Mouse (Mus musculus) neural tube, embryonic 14.5 days (tissue): ENCODE results near the gene Zfp597. TPM values are rescaled to one million over a fixed set of nuclear protein-coding genes. Genes with fewer than 3 reads are reported as not detected.

Source experiments
- ATAC-seq: fragments of 200-750 bp; cut with Nextera tagmentation; 2 replicates; pipeline ENCODE4 v1.8.0; 2017; ENCODE audit warnings: low read depth, mild to moderate bottlenecking, moderate TSS enrichment, moderate library complexity
- H3K27ac ChIP-seq: fragments of 300-500 bp; sonication (generic); 2 replicates; pipeline ENCODE4 v1.5.1; 2014; ENCODE audit warnings: low read depth, mild to moderate bottlenecking, control low read depth, low read length, moderate library complexity, mixed read lengths
- H3K27me3 ChIP-seq: fragments of 300-500 bp; sonication (generic); 2 replicates; pipeline ENCODE4 v1.6.1; 2014; ENCODE audit warnings: low read length; ENCODE audit not compliant: control insufficient read depth, insufficient read depth
- H3K36me3 ChIP-seq: fragments of 300-500 bp; sonication (generic); 2 replicates; pipeline ENCODE4 v1.6.1; 2014; ENCODE audit warnings: low read length, mixed read lengths; ENCODE audit not compliant: control insufficient read depth, insufficient read depth
- H3K4me1 ChIP-seq: fragments of 300-500 bp; sonication (generic); 2 replicates; pipeline ENCODE4 v1.6.1; 2014; ENCODE audit warnings: low read length; ENCODE audit not compliant: control insufficient read depth, insufficient read depth
- H3K4me2 ChIP-seq: fragments of 300-500 bp; sonication (generic); 2 replicates; pipeline ENCODE4 v1.6.1; 2014; ENCODE audit warnings: mild to moderate bottlenecking, low read depth, low read length, control low read depth
- H3K4me3 ChIP-seq: fragments of 300-500 bp; sonication (generic); 2 replicates; pipeline ENCODE4 v1.5.1; 2014; ENCODE audit warnings: low read depth, low read length, control low read depth, mixed read lengths
- H3K9ac ChIP-seq: fragments of 300-500 bp; sonication (generic); replicated peaks from 2 replicates; pipeline ENCODE4 v1.6.1; 2014; ENCODE audit warnings: low read depth, mild to moderate bottlenecking, control low read depth, low read length, mixed read lengths
- H3K9me3 ChIP-seq: fragments of 300-500 bp; sonication (generic); 2 replicates; pipeline ENCODE4 v1.6.1; 2016; ENCODE audit warnings: low read length; ENCODE audit not compliant: control insufficient read depth
- WGBS: fragments of 180-500 bp; shearing (Covaris S2); extraction: QIAGEN DNeasy Blood & Tissue Kit; methylation state at CpG from one replicate; pipeline ENCODE4 v1.1.7; 2014; 5-methylcytosine and 5-hydroxymethylcytosine counted together
- polyA plus RNA-seq: library from polyadenylated mRNA; unstranded; fragments of >200 nt; fragmentation: Nextera tagmentation; extraction: Ambion mirVana; gene quantifications from 2 replicates; pipeline ENCODE4 v1.2.1, GENCODE M21; 2014

The Zfp597 gene
- polyA plus RNA-seq = 21.6 and 21.8 TPM in 2 replicates

GRCm38 (mm10) chr16:3884201-3885064 is at the start of gene Zfp597, which contains the start of gene Gm20695:
TSS of gene Zfp597 (minus strand) at chr16:3884561.
TSS of gene Gm20695 (plus strand) at chr16:3884648.
- 0 out of 2 replicates have a peak, but pooled peaks cover 3% of the 10 kb centered on the region for H3K36me3 ChIP-seq
- H3K4me1 ChIP-seq = peaks cover 15% of the 10 kb centered on the region
- H3K27me3 ChIP-seq = no peaks in the 10 kb centered on the region
- H3K9me3 ChIP-seq = no peaks in the 10 kb centered on the region
- peak within 1 kb of the TSS; percentile 88 for H3K9ac ChIP-seq
- H3K4me2 ChIP-seq = peak within 1 kb of the TSS; percentile 58
- peak within 1 kb of the TSS; percentile 89 for H3K4me3 ChIP-seq
- peak within 1 kb of the TSS; percentile 92 for H3K27ac ChIP-seq
- ATAC-seq = peak; percentile 99
- under 1% methylated on average over 73 of the region's 88 CpGs for WGBS

GRCm38 (mm10) chr16:3934091-3934490 is 49.7 kb upstream of the Zfp597 start:
- no peak overlapping the region for H3K4me2 ChIP-seq
- no peak overlapping the region for H3K9ac ChIP-seq
- H3K4me1 ChIP-seq = no peaks in the 10 kb centered on the region
- H3K9me3 ChIP-seq = no peaks in the 10 kb centered on the region
- 100% methylated on average over 1 of the region's 1 CpGs for WGBS
- no peak for ATAC-seq
- H3K27ac ChIP-seq = no peak overlapping the region
- peaks cover 47% of the 10 kb centered on the region for H3K36me3 ChIP-seq
- H3K27me3 ChIP-seq = no peaks in the 10 kb centered on the region
- no peak overlapping the region for H3K4me3 ChIP-seq

- no peaks in the 10 kb centered on the region for H3K4me1 ChIP-seq
- WGBS = 93% methylated on average over 6 of the region's 6 CpGs
Observed at GRCm38 (mm10) chr16:3933536-3933935, 49.2 kb upstream of the Zfp597 start.

GRCm38 (mm10) chr16:3929151-3929550 is 44.8 kb upstream of the Zfp597 start:
- WGBS = 76% methylated on average over 7 of the region's 7 CpGs
- ATAC-seq = no peak
- Histone ChIP-seq H3K36me3 (peaks cover 47% of the 10 kb centered on the region), H3K9ac (no peak overlapping the region), H3K4me1 (no peaks in the 10 kb centered on the region), H3K4me3 (no peak overlapping the region), H3K27me3 (no peaks in the 10 kb centered on the region), H3K9me3 (no peaks in the 10 kb centered on the region), H3K27ac (no peak overlapping the region), H3K4me2 (no peak overlapping the region)

More at GRCm38 (mm10) chr16:3933536-3933935, 49.2 kb upstream of the Zfp597 start:
- Histone ChIP-seq H3K9ac (no peak overlapping the region), H3K27ac (no peak overlapping the region), H3K4me3 (no peak overlapping the region), H3K9me3 (no peaks in the 10 kb centered on the region), H3K4me2 (no peak overlapping the region), H3K27me3 (no peaks in the 10 kb centered on the region), H3K36me3 (peaks cover 50% of the 10 kb centered on the region)
- no peak for ATAC-seq

GRCm38 (mm10) chr16:3928582-3928981 is 44.2 kb upstream of the Zfp597 start:
- Histone ChIP-seq H3K27ac (no peak overlapping the region), H3K36me3 (peaks cover 48% of the 10 kb centered on the region), H3K9me3 (no peaks in the 10 kb centered on the region), H3K4me1 (no peaks in the 10 kb centered on the region), H3K4me3 (no peak overlapping the region), H3K27me3 (no peaks in the 10 kb centered on the region), H3K9ac (no peak overlapping the region), H3K4me2 (no peak overlapping the region)
- ATAC-seq = no peak
- WGBS = 76% methylated on average over 1 of the region's 1 CpGs

- Histone ChIP-seq H3K9ac (no peak overlapping the region), H3K27ac (no peak overlapping the region), H3K27me3 (no peaks in the 10 kb centered on the region), H3K4me2 (no peak overlapping the region), H3K4me3 (no peak overlapping the region), H3K4me1 (no peaks in the 10 kb centered on the region), H3K36me3 (peaks cover 55% of the 10 kb centered on the region), H3K9me3 (no peaks in the 10 kb centered on the region)
- ATAC-seq = no peak
- 84% methylated on average over 4 of the region's 4 CpGs for WGBS
Observed at GRCm38 (mm10) chr16:3923966-3924365, 39.6 kb upstream of the Zfp597 start.

- Histone ChIP-seq H3K4me1 (no peaks in the 10 kb centered on the region), H3K36me3 (peaks cover 56% of the 10 kb centered on the region), H3K9ac (no peak overlapping the region), H3K4me3 (no peak overlapping the region), H3K4me2 (no peak overlapping the region), H3K9me3 (no peaks in the 10 kb centered on the region), H3K27me3 (no peaks in the 10 kb centered on the region), H3K27ac (no peak overlapping the region)
- whole genome bisulfite sequencing = 91% methylated on average over 3 of the region's 3 CpGs
- no peak for ATAC-seq
Observed at GRCm38 (mm10) chr16:3923515-3923914, 39.2 kb upstream of the Zfp597 start.

- Histone ChIP-seq H3K36me3 (peaks cover 54% of the 10 kb centered on the region), H3K4me2 (no peak overlapping the region), H3K9ac (no peak overlapping the region), H3K4me1 (no peaks in the 10 kb centered on the region), H3K27ac (no peak overlapping the region), H3K9me3 (no peaks in the 10 kb centered on the region), H3K27me3 (no peaks in the 10 kb centered on the region), H3K4me3 (no peak overlapping the region)
- WGBS = 84% methylated on average over 2 of the region's 2 CpGs
- ATAC-seq = no peak
Observed at GRCm38 (mm10) chr16:3920756-3921155, 36.4 kb upstream of the Zfp597 start.

GRCm38 (mm10) chr16:3909118-3909517 is 24.8 kb upstream of the Zfp597 start:
- Histone ChIP-seq H3K9me3 (no peaks in the 10 kb centered on the region), H3K36me3 (peaks cover 20% of the 10 kb centered on the region; the same call in 1 of the 2 replicates), H3K9ac (peak overlapping the region; percentile 70), H3K27me3 (no peaks in the 10 kb centered on the region), H3K4me3 (peak overlapping the region; percentile 57), H3K4me1 (peaks cover 6% of the 10 kb centered on the region; the same call in 1 of the 2 replicates), H3K4me2 (peak overlapping the region; percentile 79), H3K27ac (peak overlapping the region; percentile 61; the same call in 1 of the 2 replicates)
- ATAC-seq = no peak
- WGBS = 8% methylated on average over 20 of the region's 20 CpGs
